Mouse (Mus musculus) cerebellum, adult 11 months (tissue): ENCODE measurements around the gene Rnf34.
A peak's percentile ranks its signal among the peaks of the same experiment; 100 is the strongest.

Source experiments
- DNase-seq: peaks from one replicate; pipeline ENCODE4 v3.0.0; 2022

The Rnf34 gene

GRCm38 (mm10) chr5:122873573-122873972 lies 23.7 kb downstream of the Rnf34 start:
- peak; percentile 60 for DNase-seq

DNA sequence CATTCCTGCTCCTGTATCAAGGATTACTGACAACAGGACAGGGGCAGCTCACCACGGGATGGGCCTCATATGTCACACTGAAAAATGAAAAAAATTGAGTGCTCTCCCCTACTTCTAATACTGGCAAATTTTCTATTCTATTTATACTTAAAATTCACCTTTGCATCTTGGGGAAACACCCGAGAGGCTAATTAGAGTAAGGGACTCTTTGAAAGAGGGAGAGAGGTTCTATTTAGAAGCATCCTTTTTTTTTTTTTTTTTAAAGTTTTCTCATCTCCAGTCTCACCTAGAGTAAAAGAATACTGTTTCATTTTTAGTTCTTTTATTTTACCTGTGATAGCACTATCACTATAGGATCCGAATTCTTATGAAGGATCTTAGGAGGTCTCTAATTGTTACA lies 24.5 kb downstream of the Rnf34 start:
- no peak for DNase-seq

GRCm38 (mm10) chr5:122876671-122877070 lies 26.8 kb downstream of the Rnf34 start:
- DNase-seq, result no peak

DNA sequence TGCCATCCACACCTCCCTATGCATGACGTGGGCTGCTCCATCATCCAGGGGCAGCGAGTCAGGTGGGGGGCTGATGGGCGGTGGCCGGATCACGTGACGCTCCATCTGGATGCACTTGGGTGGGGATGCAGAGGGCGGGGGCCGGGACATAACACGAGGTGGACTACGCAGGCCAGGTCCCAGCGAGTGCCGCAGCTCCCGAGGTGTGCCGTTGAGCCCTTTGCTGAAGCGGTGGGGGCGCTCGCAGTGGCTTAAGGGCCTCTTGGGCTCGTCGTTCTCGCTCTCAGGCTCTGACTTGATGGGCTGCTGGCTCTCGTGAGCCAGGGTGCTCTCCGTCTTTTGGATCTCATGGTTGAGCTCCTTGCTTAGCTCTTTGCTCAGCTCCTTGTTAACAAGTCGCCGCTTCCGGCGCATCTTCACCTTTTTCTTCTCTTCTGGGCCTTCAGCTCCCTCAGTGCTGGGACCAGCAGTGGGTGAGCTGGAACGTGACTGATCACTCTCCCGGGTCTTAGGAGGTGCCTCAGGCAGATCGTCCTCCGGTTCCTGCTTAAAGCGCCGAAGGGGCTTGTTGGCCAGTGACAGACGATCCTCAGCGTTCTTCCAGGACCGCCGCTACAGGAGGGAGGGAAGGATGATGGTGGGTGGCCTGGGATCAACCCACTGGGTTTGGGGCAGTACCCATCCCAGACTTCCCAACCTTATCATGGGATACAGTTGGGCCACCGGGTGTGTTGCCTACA lies 30.6 kb downstream of the Rnf34 start:
- DNase-seq, result no peak

DNA sequence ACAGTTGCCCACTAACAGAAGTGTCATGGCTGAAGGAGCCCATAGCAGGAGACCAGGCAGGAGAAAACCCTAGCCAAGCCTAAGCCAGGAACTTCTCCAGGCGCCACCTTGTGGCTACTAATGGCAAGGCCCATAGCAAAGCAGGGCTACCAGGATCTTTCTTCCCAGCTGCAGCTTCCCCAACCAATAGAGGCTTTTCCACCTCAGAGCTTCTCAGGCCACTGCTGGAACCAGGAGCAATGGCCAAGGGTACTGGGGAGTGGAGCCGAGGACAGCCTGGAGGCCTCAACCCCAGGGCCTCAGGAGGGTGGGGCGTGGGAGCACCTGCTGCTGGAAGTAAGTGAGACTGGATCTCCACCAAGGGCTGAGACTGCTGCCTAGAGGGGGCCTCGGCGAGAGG lies 31.5 kb downstream of the Rnf34 start:
- peak; percentile 64 for DNase-seq

DNA sequence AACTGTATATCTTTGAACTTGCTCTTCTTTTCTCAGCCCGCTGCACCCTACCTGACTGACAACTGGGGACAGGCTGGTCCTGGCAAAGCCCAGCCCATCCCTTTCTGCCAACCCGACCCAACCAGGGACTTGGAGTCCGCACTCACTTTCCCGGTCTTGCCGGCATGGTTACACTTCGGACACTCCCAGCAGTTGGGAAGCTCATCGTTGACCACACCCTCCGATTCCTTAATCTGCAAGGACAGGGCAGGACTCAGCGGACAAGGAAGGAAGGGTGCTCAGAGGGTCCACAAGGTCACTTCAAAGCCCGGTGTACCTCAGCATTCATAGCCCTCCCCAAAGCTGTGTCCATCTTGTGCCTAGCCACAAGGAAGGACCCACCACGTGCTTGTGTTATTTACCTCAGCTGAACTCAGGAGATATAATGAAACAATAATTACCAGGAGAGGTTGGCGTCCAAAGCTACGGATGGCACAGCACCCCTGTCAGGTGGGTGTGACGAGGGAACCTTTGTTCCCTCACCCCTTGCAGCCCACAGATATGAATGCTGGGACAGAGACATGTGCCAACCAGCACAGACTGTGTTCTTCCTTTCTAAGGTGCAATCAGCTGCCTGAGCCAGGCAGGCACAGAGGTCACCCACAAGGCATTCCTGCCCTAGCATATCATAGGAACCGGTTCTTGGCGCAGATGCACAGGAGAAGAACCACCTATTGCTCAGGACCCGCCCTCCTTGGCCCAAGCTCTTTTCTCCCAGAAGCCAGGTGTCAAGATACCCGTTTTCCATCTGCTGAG lies 32.6 kb downstream of the Rnf34 start:
- DNase-seq, result peak; percentile 52

GRCm38 (mm10) chr5:122883237-122883636 lies 33.4 kb downstream of the Rnf34 start:
- DNase-seq, result no peak

DNA sequence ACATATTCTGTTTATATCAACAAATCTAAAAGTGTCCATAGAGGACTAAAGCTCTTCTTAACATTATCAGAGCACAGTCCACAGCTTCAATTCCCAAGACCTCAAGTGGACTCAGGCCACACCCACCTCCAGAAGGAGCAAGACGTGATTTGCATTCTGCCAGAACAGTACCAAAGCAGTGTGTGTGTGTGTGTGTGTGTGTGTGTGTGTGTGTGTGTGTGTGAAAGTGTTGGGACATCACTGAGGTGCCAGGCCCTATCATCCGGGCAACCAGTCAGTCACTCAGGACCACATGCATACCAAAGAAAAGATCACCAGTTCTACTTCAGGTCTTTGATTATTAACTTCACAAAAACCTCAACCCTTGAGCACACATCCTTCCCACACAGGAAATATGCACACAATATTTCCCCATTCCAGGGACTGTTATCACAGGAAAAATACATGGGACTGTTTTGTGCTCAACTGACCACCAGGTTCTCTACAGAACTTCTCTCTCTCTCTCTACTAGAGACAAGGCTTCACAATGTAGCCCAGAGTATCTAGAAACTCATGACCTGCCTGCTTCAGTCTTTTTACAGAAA lies 33.9 kb downstream of the Rnf34 start:
- DNase-seq, result no peak

GRCm38 (mm10) chr5:122884594-122885348 lies 34.9 kb downstream of the Rnf34 start:
- no peak for DNase-seq

- no peak for DNase-seq
These were observed 37.2 kb downstream of the Rnf34 start for GRCm38 (mm10) chr5:122887033-122887432.

DNA sequence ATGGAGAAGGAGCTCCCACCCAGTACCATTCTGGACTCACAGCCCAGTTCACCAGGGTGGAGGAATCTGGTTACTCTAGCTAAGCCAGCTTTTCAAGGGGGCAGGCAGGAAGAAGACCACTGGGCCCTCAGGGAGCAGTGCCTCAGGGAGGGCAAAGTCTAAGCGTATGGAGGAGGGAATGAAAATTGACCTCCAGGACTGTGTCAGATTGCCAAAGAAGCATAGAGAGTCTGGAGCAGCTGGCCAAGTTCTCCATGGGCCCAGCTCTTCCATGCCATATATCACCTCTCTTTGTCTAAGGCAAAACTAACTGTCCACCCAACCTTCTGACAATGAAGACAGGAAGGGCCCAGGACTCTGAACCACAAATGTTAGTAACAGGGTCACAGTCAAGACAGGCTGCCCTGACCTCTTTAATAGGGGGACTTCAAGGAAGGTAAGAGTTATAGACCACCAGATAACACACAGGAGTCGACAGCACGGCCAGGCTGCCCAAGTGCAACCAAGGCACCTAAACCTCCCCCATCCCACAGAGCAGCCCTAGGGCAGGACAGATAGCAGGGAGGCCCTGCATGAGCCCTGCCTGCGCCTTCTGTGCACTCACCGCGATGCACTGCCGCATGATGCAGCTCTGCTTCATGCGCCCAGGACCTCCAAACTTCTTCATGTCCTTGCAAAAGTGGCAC lies 38.2 kb downstream of the Rnf34 start:
- DNase-seq, result no peak

DNA sequence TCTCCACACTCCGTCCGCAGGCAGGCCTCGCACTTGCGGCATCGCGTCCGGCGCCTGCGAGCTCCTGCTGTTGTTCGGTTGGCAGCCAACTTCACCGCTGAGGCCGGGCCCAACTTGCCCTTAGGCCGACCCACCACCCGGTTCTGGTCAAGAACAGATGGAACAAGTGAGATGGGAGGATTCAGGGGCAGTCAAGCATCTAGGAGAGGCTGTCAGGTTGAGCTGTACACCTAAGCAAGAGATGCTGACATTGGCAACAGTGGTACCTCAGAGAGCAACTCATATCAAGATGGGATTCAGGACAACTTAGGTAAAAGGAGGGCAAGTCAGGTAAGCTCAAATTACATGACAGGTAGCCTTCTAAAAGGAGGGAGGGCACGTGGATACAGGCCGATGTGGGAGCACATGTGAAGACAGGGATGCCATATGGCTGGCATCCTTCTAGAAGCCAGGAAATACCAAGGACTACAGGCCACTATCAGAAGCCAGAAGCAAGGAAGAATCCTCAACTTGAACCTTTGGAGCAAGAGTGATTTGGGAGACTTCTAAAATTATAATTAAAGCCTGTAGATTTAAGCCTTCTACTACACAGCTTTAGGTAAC lies 38.9 kb downstream of the Rnf34 start:
- DNase-seq, result no peak

DNA sequence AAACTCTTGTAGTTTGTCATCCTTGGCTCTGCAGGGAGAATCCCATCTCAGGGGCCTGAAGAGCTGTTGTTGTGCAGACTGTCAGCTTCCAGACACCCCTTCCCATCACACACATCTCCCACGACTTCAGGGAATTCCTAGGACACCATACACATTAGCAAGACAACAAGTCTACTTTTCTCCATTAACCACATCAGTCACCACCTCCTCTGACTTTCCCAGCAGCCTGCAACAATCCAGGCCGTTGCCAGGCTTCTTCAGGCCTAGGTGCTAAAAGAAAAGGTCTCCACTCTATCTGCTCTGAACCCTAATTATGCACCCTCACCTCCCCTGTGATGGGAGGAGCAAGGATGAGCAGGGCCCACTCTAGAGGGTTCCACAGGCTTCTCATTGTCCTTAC lies 40.5 kb downstream of the Rnf34 start:
- DNase-seq, result no peak

GRCm38 (mm10) chr5:122893270-122893669 lies 43.4 kb downstream of the Rnf34 start:
- DNase-seq, result no peak

- no peak for DNase-seq
These were observed 44.3 kb downstream of the Rnf34 start for GRCm38 (mm10) chr5:122894007-122894637.

- no peak for DNase-seq
These were observed 45.0 kb downstream of the Rnf34 start for GRCm38 (mm10) chr5:122894821-122895220.

GRCm38 (mm10) chr5:122898153-122898552 lies 48.3 kb downstream of the Rnf34 start:
- no peak for DNase-seq

- DNase-seq, result no peak
These were observed 49.3 kb downstream of the Rnf34 start for GRCm38 (mm10) chr5:122898963-122899776.

DNA sequence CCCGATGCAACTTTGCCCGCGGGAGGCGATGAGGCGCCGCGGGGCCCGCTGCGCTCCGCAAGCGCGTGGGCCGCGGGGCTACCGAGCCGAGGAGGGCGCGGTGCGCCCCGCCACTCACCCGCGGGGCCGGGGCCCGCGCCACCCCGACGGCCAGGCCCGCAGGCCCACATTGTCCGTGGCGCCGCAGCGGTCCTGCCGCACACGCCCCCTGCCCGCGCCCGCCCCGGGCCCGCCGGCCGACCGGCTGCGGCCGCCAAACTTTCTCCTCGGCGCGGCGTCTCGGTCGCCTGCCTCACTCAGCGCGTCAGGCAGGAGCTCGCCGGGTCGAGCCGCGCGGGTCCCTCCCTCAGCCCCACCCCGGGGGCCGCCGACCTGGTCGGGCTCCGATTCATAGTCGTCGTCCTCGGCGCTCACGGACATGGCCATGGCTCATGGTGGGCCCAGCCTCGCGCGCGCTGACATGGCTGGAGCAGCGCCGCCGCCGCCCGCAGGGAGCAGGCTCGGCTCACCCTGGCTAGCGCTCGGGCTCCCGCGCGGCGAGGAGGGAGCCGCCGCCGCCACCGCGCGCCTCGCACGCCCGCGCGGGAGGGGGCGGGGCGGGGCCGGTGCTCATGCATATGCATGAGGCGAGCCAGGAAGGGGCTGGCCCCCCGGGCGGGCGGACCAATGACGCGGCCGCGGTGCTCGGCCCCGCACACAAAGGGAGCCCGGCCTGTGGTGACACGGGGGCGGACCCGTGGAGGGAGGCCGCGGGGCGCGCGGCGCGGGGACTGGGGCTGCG lies 50.1 kb downstream of the Rnf34 start:
- DNase-seq, result peak; percentile 88
